21 mouse cellular contexts compared by ENCODE assay signal in the genomic region with DNA sequence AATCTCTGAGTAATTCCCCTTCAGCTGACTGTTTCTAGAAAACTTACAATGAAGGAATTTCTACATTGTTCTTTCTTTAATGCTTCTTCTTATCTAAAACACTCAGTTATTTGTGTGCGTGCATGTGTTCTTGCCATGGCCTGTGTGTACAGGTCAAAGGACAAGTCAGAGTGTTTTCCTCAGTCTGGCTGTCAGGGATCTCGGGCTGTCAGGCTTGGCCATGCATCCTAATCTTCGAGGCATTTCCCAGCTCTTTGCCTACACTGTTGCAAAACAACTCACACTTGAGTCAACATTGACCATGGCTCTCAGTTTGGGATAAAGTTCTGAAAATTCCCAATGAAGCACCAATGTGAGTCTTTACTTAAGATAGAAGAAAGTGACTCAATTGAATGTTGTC.
DNase-seq lines count a peak whose midpoint lies in the region; ATAC-seq and TF ChIP-seq lines count a peak whose summit lies in the region.
"Had no signal": no experiment of that assay in that cellular context is flagged by ENCODE, and none has a peak within 500 bp of the region (broad histone marks: within the 10 kb centered on the region; RNA-seq: fewer than 3 reads in every experiment).

No protein-coding gene starts in this region.

- H3K4me3 ChIP-seq in lung, adult 2 months (replicated peaks; ENCODE audit: extremely low read depth, low read depth, low read length): no peak overlapping the region
- no peak overlapping the region for H3K4me3 ChIP-seq in lung, postnatal 0 days (ENCODE audit: low read depth, low read length)
- H3K4me3 ChIP-seq: gastrocnemius, adult 2 months; hindbrain, embryonic 12.5 days; hindbrain, embryonic 15.5 days had no signal

- no peak for TF ChIP-seq EP300 in lung, postnatal 0 days (IDR thresholded peaks at IDR 0.05)

- no peak overlapping the region for H3K4me2 ChIP-seq in lung, postnatal 0 days (replicated peaks; ENCODE audit: low read depth, low read length)
- H3K4me2 ChIP-seq: heart, embryonic 11.5 days; hindbrain, embryonic 12.5 days; hindbrain, embryonic 15.5 days had no signal

- no peaks in the 10 kb centered on the region for H3K36me3 ChIP-seq in lung, postnatal 0 days (ENCODE audit: insufficient read depth, low read length)
- H3K36me3 ChIP-seq: hindbrain, embryonic 12.5 days; hindbrain, embryonic 15.5 days had no signal

- no peak overlapping the region for H3K27ac ChIP-seq in lung, postnatal 0 days (ENCODE audit: low read length)
- H3K27ac ChIP-seq: gastrocnemius, adult 2 months; hindbrain, embryonic 12.5 days; hindbrain, embryonic 15.5 days had no signal

- H3K27me3 ChIP-seq in lung, postnatal 0 days (replicated peaks; ENCODE audit: insufficient read depth, low read length): no peaks in the 10 kb centered on the region
- H3K27me3 ChIP-seq: hindbrain, embryonic 12.5 days; hindbrain, embryonic 15.5 days had no signal

- TF ChIP-seq CTCF in lung, adult 2 months (IDR thresholded peaks at IDR 0.05; ENCODE audit: insufficient read depth, low read length): no peak
- no peak for TF ChIP-seq CTCF in lung, postnatal 0 days (IDR thresholded peaks at IDR 0.05)

- DNase-seq in lung, adult 18-20 months: peak; percentile 4 to 20
- DNase-seq in lung, adult 2 months: no peak
- DNase-seq in adipocyte (ENCODE audit: low spot score): peak; percentile 25
- peak; percentile 54 for DNase-seq in lung, postnatal 0 days (ENCODE audit: low spot score)
- peak; percentile 17 for DNase-seq in lung, postnatal 36 days
- DNase-seq in MN1 (ENCODE audit: low spot score): no peak
- DNase-seq: adrenal gland, postnatal 10 days; adrenal gland, postnatal 36 days; cerebellum, adult 18-20 months; cerebellum, adult 9-10 months; cerebellum, postnatal 14 days; forebrain, postnatal 0 days; gastrocnemius, adult 2 months; gastrocnemius, postnatal 14 days; heart, adult 11 months had no signal

- 63% methylated on average over 3 of the region's 3 CpGs for WGBS in lung, adult 2 months
- WGBS in lung, postnatal 0 days: 36% methylated on average over 3 of the region's 3 CpGs

- no peaks in the 10 kb centered on the region for H3K4me1 ChIP-seq in lung, adult 2 months (ENCODE audit: control insufficient read depth, insufficient read depth, low read length)
- no peaks in the 10 kb centered on the region for H3K4me1 ChIP-seq in lung, postnatal 0 days (ENCODE audit: insufficient read depth, low read depth, low read length)
- H3K4me1 ChIP-seq: hindbrain, embryonic 12.5 days; hindbrain, embryonic 15.5 days had no signal

- H3K9me3 ChIP-seq in lung, postnatal 0 days (ENCODE audit: low read length): no peaks in the 10 kb centered on the region
- H3K9me3 ChIP-seq: hindbrain, embryonic 12.5 days; hindbrain, embryonic 15.5 days had no signal

- no peak for TF ChIP-seq POLR2A in lung, adult 2 months (IDR thresholded peaks at IDR 0.05; ENCODE audit: borderline replicate concordance, extremely low read depth, low read depth, low read length)

- peak; percentile 41; the same call in 1 of the 2 replicates for ATAC-seq in lung, postnatal 0 days
- ATAC-seq: activated CD4-positive, CD25-positive, alpha-beta regulatory T cell, adult 4 months; CD4-positive, CD25-positive, alpha-beta regulatory T cell, adult 4 months; forebrain, embryonic 14.5 days; forebrain, postnatal 0 days had no signal

- no peak overlapping the region for H3K9ac ChIP-seq in lung, postnatal 0 days (replicated peaks; ENCODE audit: low read depth)
- H3K9ac ChIP-seq: forebrain, postnatal 0 days; hindbrain, embryonic 12.5 days; hindbrain, embryonic 15.5 days had no signal

Comparison
In these comparisons a context has a peak if more than half of its experiments do, and no peak if none do; other contexts are left out.
1. DNase-seq: peak in lung, adult 18-20 months (2 of 2), adipocyte (single experiment), lung, postnatal 0 days (single experiment) and lung, postnatal 36 days (single experiment); none in lung, adult 2 months (single experiment) and MN1 (single experiment).